35 mouse cellular contexts compared by ENCODE assay signal in genomic region chr5:144351185-144351584, GRCm38 (mm10). TPM values are rescaled to one million over a fixed set of nuclear protein-coding genes. Genes with fewer than 3 reads are reported as not detected.
"Had no signal": no experiment of that assay in that cellular context is flagged by ENCODE, and none has a peak within 500 bp of the region (broad histone marks: within the 10 kb centered on the region; RNA-seq: fewer than 3 reads in every experiment).

No protein-coding gene starts in this region.

- DNase-seq: heart, postnatal 10 days; heart, postnatal 14 days; heart, postnatal 36 days; heart, postnatal 4 days; kidney, adult 11 months; kidney, adult 18-20 months; kidney, adult 2 months; kidney, adult 8-10 months; kidney, adult 9 months; kidney, postnatal 10 days; kidney, postnatal 14 days; kidney, postnatal 25 days; kidney, postnatal 36 days; kidney, postnatal 4 days; layer of hippocampus, adult 9-11 months; layer of hippocampus, postnatal 36 days had no signal

- H3K4me1 ChIP-seq: hindbrain, embryonic 10.5 days; hindbrain, embryonic 12.5 days; hindbrain, embryonic 15.5 days; intestine, embryonic 15.5 days had no signal

- H3K4me3 ChIP-seq: heart, embryonic 13.5 days; heart, embryonic 15.5 days; hindbrain, embryonic 10.5 days; hindbrain, embryonic 12.5 days; hindbrain, embryonic 13.5 days; hindbrain, embryonic 15.5 days; intestine, embryonic 15.5 days; kidney, embryonic 15.5 days; layer of hippocampus, adult 2 months; left cerebral cortex, adult 2 months had no signal

- H3K9ac ChIP-seq: heart, embryonic 13.5 days; heart, embryonic 15.5 days; hindbrain, embryonic 12.5 days; hindbrain, embryonic 13.5 days; hindbrain, embryonic 14.5 days; hindbrain, embryonic 15.5 days; intestine, embryonic 15.5 days; kidney, embryonic 15.5 days had no signal

- H3K27me3 ChIP-seq: heart, embryonic 13.5 days; heart, embryonic 15.5 days; intestine, embryonic 15.5 days; kidney, embryonic 15.5 days had no signal

- H3K27ac ChIP-seq: heart, embryonic 13.5 days; heart, embryonic 15.5 days; hindbrain, embryonic 10.5 days; hindbrain, embryonic 12.5 days; hindbrain, embryonic 13.5 days; hindbrain, embryonic 14.5 days; hindbrain, embryonic 15.5 days; hindbrain, postnatal 0 days; intestine, embryonic 15.5 days; kidney, embryonic 15.5 days; kidney, postnatal 0 days; layer of hippocampus, adult 2 months; left cerebral cortex, adult 2 months had no signal

- ATAC-seq: hindbrain, embryonic 16.5 days; hindbrain, postnatal 0 days; inflammation-experienced regulatory T-cells, adult 6 months; intestine, embryonic 15.5 days; intestine, embryonic 16.5 days; intestine, postnatal 0 days had no signal

- H3K4me2 ChIP-seq: heart, embryonic 11.5 days; heart, embryonic 13.5 days; heart, embryonic 15.5 days; hindbrain, embryonic 12.5 days; hindbrain, embryonic 13.5 days; hindbrain, embryonic 14.5 days; hindbrain, embryonic 15.5 days; intestine, embryonic 15.5 days; kidney, embryonic 15.5 days had no signal

- H3K36me3 ChIP-seq: heart, embryonic 13.5 days; heart, embryonic 15.5 days; hindbrain, embryonic 10.5 days; hindbrain, embryonic 12.5 days; hindbrain, embryonic 13.5 days; hindbrain, embryonic 15.5 days; intestine, embryonic 15.5 days; kidney, embryonic 15.5 days had no signal

- H3K9me3 ChIP-seq: heart, embryonic 13.5 days; heart, embryonic 15.5 days; hindbrain, embryonic 10.5 days; hindbrain, embryonic 12.5 days; hindbrain, embryonic 13.5 days; hindbrain, embryonic 15.5 days; intestine, embryonic 15.5 days; kidney, embryonic 15.5 days had no signal

RNA-seq across cellular contexts. Expression of gene Baiap2l1, which starts 6.7 kb away (rescaled TPM):
- total RNA-seq: hematopoietic stem cell, adult 5-6 weeks had no signal
